Mouse (Mus musculus): ENCODE measurements around the gene Sox5.

Gene Sox5

DNA sequence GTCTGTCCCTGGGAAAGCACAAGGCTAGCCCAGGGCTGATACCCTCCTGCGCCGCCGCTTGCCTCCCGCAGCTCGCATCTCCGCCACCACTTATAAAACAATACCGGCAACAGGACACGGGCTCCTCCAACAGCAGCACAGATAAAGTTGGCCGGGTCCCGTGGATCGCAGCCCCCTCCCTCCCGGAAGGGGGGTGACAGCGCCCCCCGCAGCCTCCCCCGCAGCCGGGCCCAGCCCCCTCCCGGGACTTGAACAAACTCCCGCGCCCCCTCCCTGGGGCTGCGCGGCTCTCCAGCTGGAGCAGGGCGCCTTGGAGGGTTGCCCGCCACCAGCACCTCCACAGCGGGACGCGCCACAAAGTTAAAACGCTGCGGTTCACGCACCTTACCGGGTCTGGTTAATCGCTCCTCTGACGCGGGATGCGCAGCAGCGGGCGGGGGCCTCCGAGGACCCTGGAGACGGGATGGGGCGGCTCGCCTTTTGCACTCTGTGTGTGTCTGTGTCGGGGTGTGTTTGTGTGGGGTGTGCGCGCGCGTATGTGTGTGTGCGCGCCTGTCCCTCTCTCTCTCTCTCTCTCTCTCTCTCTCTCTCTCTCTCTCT, at the start of gene Sox5:
Gene Sox5, minus strand, starts transcription at position 547 of the 600 bp plus-strand sequence.
- DNase-seq (ENCODE audit: low spot score in 2 of 2): peak; percentile 32 to 49

DNA sequence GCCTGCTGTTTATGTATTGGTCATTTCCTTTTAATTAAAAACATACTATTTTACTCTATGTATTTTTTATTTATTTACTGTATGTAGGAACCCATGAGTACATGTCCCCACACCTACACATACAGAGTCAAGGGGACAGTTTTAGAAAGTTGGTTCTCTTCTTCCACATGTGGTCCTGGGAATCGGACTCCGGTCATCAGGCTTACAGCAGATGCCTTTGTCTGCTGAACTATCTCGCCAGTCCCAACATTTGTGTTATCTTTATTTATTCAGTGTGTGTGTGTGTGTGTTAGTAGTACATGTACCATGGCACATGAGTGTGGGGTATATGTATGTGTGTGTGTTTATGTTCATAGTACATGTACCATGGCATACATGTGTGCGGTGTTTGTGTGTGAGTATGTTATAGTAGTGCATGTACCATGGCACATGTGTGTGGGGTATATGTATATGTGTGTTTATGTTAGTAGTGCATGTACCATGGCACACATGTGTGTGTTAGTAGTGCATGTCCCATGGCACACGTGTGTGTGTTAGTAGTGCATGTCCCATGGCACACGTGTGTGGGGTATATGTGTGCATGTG, 43.3 kb upstream of the Sox5 start:
- no peak for DNase-seq (ENCODE audit: low spot score in 2 of 2)

DNA sequence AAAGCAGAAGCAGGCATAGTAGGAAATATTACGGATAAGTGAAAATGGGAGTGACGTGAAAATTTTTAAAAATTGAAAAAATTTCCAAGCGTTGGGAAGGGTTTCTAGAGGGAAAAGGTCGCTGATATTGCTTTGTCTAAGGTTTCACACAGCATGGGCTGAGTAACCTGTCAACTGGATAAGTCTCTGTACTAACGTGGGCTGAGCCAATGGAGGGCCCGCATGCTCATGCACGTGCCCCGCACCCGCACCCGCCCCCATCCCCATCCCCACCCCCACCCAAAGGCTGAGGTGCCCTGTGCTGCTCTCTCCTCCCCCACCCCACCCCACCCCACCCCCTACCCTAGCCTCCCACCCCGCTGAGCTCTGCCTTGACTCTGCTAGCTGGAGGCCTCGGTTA, 42.4 kb upstream of the Sox5 start:
- no peak for DNase-seq (ENCODE audit: low spot score in 2 of 2)

DNA sequence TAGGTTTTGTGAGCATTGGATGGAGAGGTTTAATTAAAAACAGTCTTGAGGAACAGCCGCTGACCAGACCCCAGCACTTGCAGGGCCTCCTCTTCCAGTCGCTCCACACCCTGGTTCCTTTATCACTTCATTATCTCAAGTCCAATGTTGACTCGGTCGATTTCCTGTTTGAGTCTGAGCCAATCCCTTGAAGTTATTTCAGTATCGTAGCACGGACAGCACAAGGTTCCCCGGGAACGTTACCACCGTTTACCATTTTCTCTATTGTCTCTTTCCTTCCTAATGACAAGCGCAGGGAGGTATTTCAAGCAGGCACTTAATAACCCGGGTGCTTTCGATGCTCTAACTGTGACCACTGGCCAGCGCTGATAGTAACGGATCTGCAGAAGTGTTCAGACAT, 40.8 kb upstream of the Sox5 start:
- DNase-seq (ENCODE audit: low spot score in 2 of 2): no peak

DNA sequence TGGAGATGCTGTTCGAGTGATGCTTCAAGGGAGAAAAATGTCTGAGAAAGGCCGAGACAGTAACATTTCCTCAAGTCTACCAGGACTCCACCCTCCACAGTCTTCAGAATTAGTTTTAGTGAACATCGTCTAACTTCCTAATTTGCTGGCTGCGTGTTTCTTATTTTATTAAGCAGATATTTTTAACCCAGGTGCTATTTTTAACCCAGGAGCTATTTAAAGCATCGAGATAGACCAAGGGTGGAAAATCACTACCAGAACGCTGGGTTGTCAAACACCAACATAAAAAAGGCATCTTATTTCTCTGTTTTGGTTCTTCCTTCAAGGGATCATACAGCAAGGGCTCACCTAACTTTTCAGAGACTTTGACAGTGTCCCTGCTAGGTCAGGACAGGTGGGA, 39.2 kb upstream of the Sox5 start:
- DNase-seq (ENCODE audit: low spot score in 2 of 2): no peak

DNA sequence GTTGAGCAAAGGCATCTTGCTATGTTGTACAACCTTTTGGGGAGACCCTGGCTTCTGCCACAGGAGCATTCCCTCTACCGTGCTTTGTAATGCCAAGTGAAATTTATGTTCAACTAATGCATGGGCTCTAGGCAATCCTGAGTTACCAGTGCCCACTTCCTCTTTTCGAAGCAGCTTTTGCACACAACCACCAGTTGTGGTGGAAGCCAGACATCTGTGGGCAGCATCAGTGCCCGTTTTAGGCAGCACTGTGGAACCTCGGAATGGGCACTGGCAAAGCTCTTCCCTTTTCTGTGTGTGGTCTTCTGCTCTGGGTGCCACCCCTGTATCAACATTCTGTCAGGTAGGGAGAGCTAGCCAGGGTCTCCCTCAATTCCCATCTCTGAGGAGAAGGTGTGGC, 36.2 kb upstream of the Sox5 start:
- peak in 1 of 2 experiments; percentile 38 for DNase-seq (ENCODE audit: low spot score in 2 of 2)

DNA sequence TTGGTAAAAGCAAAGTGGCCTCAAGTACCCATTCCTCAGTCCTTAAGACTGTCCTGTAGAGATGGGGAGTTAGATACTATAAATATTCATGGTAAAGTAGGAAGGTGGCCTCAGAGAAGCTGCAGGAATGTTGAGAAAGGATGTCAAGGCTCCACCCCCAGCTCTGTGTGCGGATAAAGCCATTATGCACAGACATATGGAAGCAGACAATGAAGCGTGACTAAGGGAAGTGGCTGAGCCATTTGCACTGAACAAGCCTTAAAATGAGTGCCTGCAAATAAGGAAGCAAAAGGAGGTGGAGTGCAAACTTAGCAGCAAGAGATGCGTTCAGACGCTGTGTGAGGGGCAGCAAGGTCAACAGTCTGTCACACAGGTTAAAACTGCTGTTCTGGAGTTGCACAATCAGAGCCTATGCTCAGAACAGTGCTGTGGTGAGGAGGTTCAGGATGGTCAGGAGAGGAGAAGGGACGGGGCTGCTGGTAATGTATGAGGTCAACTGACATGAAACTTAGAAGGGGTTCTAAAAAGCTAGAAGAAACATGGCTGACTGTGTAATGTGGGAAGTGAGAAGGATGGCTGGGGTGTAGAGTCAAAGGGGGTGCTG, 35.7 kb upstream of the Sox5 start:
- DNase-seq (ENCODE audit: low spot score in 2 of 2): no peak

DNA sequence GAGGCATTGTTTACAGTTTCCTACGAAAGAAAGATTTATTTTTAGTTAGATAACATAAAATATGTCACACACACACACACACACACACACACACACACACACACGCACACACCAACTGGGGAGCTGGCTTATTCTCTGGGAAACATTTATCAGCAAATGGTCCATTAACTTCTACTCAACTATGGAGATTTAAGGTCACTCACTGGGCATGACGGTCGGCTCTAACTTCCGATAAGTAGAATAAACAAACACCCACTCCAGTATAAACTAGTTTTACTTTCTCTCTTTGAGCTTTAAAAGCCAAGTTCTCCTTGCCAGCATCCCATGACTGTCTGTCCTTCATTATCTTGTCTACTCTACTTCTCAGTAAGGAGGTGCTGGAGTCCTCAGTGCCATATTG, 33.8 kb upstream of the Sox5 start:
- no peak for DNase-seq (ENCODE audit: low spot score in 2 of 2)

DNA sequence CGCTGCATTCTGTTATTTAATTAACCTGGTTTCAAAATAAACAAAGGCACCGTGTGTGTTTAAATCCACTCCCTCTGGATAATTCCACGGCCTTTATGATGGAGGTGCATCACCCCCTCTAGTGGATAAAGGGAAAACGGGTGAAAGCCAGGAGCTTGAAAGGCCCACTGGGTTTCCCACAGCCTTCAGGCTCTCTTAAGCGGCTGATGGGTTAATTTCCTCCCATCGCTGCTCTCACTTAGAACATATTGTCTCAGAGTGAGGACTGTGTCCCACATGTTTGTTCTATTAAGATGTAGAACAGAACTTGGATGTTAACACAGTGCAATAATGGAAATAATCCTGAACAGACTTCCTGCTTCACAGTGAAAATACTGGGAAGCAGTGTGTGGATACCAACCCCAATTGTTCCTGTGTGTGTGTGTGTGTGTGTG, 33.2 kb upstream of the Sox5 start:
- DNase-seq (ENCODE audit: low spot score in 2 of 2): no peak

DNA sequence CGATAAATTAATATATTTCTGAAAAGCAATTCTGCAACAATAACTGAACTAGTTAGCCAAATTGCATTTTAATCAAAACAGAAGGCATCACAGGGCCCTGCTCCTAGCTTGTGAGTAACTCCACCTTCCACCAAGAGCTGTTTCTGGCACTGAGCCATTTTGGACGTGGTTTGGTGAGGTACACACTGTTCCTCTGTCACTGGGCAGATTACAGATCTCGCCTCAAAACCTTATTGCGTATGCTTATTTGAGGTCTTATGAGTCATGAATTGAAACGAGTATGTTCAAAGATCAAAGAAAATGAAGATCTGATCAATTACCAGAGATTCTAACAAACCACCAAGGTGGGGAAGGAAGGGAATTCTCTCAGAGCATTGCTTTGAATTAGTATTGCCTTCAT, 22.5 kb upstream of the Sox5 start:
- DNase-seq (ENCODE audit: low spot score in 2 of 2): no peak

DNA sequence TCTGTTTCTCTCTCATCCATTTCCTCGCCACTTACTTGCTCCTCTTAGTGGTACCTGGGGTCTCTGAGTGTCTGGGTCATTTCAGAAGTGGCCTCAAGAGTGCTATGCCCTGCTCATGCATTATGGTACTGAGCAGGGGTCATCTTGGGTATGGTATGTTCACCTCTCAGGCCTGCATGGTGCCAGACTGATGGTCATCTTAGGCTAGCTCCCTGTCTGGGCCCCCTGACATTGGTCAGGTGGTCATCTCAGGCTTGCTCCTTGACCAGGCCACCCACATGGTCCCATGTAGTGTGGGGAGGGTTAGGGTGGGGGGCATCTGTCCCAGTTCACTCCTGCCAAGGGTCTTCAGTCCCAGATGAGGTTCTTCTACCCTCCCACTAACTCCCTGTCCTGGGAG, 21.3 kb upstream of the Sox5 start:
- DNase-seq (ENCODE audit: low spot score in 2 of 2): no peak

DNA sequence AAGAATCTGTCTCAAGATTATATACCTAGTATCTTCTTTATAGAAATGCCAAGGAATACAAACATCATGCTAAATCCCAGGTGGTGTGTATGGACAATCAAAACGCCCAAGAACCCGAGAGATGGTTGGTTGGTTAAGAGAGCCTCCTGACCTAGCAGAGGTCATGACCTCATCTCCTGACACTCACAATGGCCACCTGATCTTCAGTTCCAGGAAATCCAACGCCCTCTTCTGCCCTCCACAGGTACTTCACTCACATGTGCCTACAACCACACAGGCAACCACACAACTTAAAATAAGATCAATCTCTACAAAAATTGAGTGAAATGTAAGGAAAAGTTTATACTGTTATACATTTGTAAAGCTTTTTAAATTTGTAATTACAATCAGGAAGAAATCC, 12.6 kb upstream of the Sox5 start:
- DNase-seq (ENCODE audit: low spot score in 2 of 2): no peak

DNA sequence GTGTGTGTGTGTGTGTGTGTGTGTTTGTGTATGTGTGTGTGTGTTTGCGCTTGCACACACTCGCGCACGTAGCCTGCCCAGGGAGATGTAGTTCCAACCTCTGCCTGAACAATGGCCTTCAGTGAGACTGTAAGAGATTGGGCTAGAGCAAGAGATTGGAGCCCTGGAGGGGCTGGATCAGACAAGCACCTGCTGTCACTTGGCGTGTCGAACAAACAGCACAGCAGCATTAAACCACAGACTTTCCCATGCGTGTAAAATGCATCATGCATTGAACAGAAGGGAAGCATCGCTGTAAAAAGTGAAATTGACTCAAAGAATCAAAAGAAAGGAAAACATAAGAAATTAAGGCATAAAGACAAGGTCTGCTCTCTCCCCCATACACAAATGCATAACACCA, 11.1 kb upstream of the Sox5 start:
- DNase-seq (ENCODE audit: low spot score in 2 of 2): no peak

DNA sequence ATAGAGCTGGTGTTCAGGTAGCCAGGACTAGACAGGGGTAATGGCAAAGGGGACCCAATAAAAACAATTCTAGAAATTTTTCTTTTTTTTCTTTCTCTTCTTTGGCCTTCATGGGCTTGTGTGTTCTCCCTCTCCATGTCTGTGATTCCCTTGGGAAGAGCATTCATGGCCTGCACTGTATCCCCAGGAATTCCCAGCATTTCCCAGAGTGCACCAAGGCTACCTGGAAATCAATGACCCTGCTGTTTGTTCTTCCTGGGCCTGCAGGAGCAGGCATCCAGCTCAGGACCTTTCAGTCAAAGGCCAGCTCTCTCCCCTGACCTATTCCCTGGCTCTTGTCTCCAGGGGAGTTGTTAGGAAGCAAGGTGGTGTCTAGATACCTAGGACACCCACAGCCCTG, 1.5 kb upstream of the Sox5 start:
- DNase-seq (ENCODE audit: low spot score in 2 of 2): no peak

DNA sequence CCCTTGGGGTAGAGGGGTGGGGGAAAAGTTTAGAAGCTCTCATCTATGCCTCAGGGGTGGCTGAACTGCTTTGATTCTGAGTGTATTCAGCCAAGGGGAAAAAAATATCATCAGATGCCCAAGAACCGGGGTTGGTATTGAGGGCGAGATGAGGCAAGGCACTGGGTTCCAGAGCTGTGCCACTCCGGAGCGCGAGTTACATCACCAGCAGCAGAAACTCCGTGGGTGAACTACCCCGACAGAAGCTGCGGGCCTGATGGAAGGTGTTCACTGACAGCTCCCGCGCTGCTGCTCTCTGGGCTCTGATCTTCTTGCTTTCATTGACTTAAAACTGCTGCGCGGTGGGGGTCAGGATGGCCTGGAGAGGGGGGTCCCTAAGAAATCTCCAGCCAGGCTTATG, 1.1 kb upstream of the Sox5 start:
- no peak for DNase-seq (ENCODE audit: low spot score in 2 of 2)

DNA sequence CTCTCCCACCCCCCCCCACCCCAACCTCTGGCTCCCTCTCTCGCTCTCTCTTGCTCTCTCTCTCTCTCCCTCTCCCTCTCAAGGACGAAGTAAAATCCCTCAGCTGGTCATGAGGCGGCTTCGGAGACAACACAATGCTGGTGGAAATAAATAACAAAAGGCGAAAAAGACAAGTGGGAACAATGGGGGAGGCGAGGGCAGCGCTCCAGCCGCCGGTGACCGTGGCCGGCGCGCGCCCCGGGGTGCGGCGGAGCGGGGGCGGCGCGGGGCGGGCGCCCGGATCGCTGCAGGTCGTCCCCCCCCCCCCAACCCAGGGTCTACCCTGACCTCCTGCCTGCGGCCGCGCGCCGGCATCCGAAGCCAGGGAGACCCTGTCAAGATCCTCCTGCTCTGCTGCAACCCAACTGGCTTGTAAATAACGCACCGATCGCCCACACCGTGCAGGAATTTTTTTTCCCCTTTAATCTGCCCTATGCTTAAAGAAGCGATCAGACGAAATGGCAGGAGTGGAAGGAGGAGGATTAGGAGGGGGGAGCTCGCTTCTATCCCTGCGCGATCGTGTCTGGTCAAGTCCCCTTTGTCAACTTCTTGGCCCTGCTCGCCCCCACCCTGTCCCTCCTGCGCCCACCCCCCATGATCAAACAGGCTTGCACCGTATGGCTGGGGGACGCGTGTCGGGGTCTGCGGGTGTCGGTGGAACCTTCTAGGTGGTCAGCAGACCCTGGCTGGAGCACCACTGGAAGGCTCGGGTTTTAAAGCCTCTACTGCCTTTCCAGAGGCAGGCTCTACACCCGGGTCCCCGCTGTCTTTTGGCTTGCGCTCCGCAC, 467 bp upstream of the Sox5 start:
- DNase-seq (ENCODE audit: low spot score in 2 of 2): no peak

DNA sequence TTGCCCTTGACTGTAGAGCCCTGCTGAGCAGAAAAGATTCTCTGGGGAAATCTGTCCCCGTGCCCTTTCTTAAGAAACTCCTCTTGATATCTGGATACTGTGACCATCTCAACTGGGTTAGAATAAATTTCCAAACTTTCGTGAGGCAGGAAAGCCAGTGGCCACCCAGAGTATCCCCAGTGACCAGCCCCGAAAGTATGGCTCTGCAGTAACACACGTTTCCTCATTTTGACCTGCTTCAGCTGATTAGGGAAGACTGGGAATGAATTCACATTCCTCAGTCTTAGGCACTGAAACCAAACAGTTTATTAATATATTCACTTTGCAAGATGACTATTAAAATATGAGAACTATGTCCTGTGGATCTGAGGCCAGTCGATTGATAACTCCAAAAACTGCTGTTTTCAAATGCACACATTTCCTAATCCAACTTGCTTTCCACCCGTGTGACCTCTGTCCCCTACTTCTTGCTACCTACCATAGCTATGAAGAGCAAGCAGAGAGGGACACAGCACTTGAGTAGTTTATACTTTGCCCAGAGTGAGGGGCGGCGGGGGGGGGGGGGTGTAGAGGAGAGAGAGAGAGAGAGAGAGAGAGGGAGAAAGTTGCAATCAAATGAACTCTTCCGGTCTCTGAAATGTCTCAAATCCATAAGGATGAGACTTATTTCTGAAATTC, 1.0 kb downstream of the Sox5 start:
- DNase-seq (ENCODE audit: low spot score in 2 of 2): no peak

DNA sequence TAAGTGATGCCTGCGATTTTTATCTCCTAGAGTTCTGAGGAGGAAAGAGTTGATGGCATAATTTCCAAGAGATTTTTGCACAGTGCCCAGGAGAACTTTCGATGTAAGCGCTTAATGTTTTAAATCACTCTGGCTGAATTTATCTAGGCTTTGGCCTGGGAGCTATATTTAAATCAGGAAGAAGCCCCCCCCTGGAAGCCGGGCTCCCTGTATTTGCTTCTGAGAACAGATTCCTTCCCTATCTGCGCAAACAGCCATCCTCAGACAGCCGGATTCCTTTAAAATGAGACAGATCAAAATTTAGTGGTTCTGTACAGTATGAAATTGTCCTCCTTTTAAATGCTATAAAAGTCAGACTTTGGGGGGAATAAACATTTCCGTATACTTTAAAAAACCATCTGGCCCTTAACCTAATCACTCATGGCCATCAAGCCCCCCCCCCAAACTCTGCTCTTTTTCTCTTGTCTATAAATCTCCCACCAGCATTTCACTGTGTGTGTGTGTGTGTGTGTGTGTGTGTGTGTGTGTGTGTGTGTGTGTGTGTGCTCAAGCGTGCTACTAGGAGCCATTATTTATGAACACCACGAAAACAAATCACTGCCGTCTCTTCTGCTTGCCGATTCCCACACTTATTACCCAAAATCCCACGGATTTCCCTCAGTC, 1.7 kb downstream of the Sox5 start:
- no peak for DNase-seq (ENCODE audit: low spot score in 2 of 2)

DNA sequence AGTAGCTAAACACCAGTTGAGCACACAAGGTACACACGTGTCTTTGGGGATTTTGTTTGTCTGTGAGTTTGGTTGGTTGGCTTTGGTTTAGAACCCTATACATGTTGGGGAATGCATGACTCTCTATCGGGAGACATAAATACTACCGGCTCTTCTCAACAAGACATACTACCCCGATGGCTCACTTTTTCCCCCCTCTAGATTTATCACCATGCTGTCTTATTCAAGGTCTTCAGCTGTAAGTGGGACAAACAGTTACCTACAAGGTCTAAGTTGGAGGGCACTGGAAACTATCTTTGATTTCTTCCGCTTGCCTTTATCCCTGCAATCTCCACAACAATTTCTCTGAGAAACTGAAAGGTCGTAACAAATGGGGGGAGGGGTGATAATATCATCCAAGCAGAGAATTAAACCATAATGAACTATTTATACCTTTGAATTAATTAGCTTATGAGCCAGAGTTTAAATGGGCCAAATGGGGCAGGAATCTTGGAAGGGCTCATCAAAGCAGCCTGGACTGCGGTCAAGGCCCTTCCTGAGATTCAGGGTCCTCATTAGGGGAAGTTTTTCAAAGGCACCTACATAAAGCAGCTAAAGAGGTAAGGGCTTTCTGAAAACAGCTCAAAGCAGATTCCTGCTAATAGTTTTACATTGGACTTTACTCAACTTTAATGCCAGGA, 4.3 kb downstream of the Sox5 start:
- DNase-seq (ENCODE audit: low spot score in 2 of 2): no peak

DNA sequence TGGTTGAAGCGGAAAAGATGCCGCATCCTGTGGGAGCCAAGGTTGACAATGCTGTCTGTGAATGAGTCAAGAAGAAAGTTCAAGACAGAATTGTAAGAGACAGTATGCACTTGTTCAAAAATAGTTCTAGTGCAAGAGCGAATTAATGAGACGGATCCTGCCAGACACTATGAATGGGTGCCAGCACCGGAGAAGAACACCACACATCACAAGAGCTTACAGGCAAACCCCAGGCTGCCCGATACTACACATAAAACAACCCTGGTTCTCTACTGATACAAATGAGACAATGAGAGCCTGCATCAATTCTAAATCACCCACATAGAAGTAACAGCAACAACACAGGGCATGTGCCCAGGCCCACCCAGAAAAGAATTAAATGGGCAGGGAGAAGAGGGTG, 8.0 kb downstream of the Sox5 start:
- no peak for DNase-seq (ENCODE audit: low spot score in 2 of 2)

DNA sequence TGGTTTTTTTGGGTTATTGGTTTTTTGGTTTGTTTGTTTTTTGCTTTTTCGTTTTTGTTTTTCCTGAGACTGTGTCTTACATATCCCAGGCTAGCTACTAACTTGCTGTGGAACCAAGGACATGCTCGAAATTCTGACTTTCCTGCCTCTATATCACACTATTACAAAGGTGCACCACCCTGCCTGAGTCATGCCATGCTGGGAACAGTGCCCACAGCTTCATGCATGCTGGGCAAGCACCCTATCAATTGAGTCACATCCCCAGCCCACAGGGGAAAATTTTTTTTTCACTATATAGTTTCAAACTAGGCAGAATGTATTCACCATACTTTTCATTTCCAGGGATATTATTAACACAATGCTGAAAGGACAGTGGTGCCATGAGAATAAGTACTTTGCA, 8.8 kb downstream of the Sox5 start:
- no peak for DNase-seq (ENCODE audit: low spot score in 2 of 2)
